9 mouse cellular contexts compared by ENCODE assay signal in the genomic region with DNA sequence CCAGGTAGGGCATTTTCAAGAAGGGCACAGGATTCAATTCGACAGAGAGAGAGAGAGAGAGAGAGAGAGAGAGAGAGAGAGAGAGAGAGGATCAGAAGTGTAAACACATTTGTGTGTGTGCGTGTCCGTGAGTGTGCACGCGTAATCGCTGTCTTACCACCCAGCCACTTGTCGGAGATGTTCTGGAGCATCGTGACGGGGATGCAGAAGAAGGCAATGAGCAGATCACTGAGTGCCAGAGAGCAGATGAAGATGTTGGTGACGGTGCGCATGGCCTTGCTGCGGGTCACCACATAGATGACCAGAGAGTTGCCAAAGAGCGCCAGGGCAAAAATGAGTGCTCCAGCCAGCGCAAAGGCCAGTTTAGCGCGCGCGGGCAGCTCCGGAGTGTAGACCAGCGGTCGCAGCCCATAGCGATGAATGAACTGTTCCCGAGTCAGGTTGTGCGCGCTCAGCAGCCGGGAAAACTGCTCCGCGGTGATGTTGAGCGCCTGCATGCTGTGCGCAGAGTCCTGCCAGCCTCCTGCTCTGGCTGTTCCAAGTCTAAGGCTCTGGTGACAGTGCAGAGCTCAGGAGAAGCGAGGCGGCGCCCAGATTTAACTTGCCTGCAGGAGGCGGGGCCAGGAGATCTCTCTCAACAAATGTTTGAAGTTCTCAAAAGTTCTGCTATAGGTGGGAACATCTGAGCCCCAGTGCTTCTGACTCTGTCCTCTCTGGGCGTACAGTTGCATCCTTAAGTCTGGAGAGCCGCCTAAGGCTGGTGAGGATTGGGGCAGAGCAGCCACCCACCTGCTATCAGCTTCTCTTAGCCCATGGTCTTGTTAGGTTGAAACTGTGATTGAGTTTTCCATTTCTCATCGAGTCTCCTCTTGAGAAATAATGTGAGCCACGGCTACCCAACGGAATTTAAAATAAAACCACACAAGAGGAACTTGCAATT. TPM values are rescaled to one million over a fixed set of nuclear protein-coding genes. Genes with fewer than 3 reads are reported as not detected.
A peak's percentile ranks its signal among the peaks of the same experiment; 100 is the strongest.
DNase-seq lines count a peak whose midpoint lies in the region; ATAC-seq lines count a peak whose summit lies in the region.
"Had no signal": no experiment of that assay in that cellular context is flagged by ENCODE, and none has a peak within 500 bp of the region (broad histone marks: within the 10 kb centered on the region; RNA-seq: fewer than 3 reads in every experiment).

A gene (minus strand): TSS at position 571 of the 940 bp plus-strand sequence.

- H3K9me3 ChIP-seq in kidney, embryonic 14.5 days (ENCODE audit: control insufficient read depth, low read length): no peaks in the 10 kb centered on the region
- H3K9me3 ChIP-seq in midbrain, embryonic 12.5 days: no peaks in the 10 kb centered on the region

- no peak within 1 kb of the TSS for H3K9ac ChIP-seq in kidney, embryonic 14.5 days (ENCODE audit: low read depth, low read length)
- H3K9ac ChIP-seq in midbrain, embryonic 12.5 days (replicated peaks): no peak within 1 kb of the TSS

- peak within 1 kb of the TSS; percentile 18 for H3K4me3 ChIP-seq in kidney, embryonic 14.5 days (ENCODE audit: low read length)
- peak within 1 kb of the TSS; percentile 32 for H3K4me3 ChIP-seq in midbrain, embryonic 12.5 days

- ATAC-seq in kidney, embryonic 14.5 days (ENCODE audit: low FRiP score, low TSS enrichment): no peak
- no peak for ATAC-seq in midbrain, embryonic 12.5 days (ENCODE audit: low FRiP score, low read depth)
- ATAC-seq in activated CD4-positive, CD25-positive, alpha-beta regulatory T cell, adult 4 months: no peak

- H3K4me2 ChIP-seq in kidney, embryonic 14.5 days (replicated peaks; ENCODE audit: low read depth, low read length): peak within 1 kb of the TSS; percentile 43
- H3K4me2 ChIP-seq in midbrain, embryonic 12.5 days (replicated peaks): peak within 1 kb of the TSS; percentile 58

- H3K36me3 ChIP-seq in kidney, embryonic 14.5 days (ENCODE audit: control insufficient read depth, insufficient read depth, low read length): no peaks in the 10 kb centered on the region
- H3K36me3 ChIP-seq in midbrain, embryonic 12.5 days: no peaks in the 10 kb centered on the region

- 10% methylated on average over 39 of the region's 39 CpGs for WGBS in kidney, embryonic 14.5 days
- WGBS in midbrain, embryonic 12.5 days: 9% methylated on average over 39 of the region's 39 CpGs

- no peaks in the 10 kb centered on the region for H3K4me1 ChIP-seq in kidney, embryonic 14.5 days (ENCODE audit: control insufficient read depth, insufficient read depth, low read length)
- H3K4me1 ChIP-seq in midbrain, embryonic 12.5 days: peaks cover 6% of the 10 kb centered on the region; the same call in 1 of the 2 replicates

- peaks cover 13% of the 10 kb centered on the region for H3K27me3 ChIP-seq in kidney, embryonic 14.5 days (ENCODE audit: control insufficient read depth, insufficient read depth, low read length)
- H3K27me3 ChIP-seq in midbrain, embryonic 12.5 days: peaks cover 25% of the 10 kb centered on the region

- H3K27ac ChIP-seq in kidney, embryonic 14.5 days (ENCODE audit: low read depth, low read length): no peak within 1 kb of the TSS
- H3K27ac ChIP-seq in midbrain, embryonic 12.5 days (replicated peaks): no peak within 1 kb of the TSS

- DNase-seq in kidney, postnatal 14 days: no peak
- DNase-seq in brain, adult 2 months (ENCODE audit: low read depth, low spot score): peak; percentile 70
- peak; percentile 48 to 59 for DNase-seq in frontal cortex, postnatal 36 days (ENCODE audit: low spot score in 2 of 2)
- DNase-seq in ovary, postnatal 14 days (ENCODE audit: low spot score): no peak
- no peak for DNase-seq in gastrocnemius, postnatal 10 days

RNA-seq across cellular contexts. Expression of the gene that starts here (rescaled TPM):
- polyA plus RNA-seq in kidney, embryonic 14.5 days (2014; fragmentation: Nextera tagmentation; extraction: Ambion mirVana): not detected in 2 replicates
- 0.18 TPM in 1 of 2 replicates, not detected in the other for polyA plus RNA-seq in midbrain, embryonic 12.5 days (2016; fragmentation: Nextera tagmentation; extraction: Ambion mirVana)
- not detected for polyA plus RNA-seq in activated CD4-positive, CD25-positive, alpha-beta regulatory T cell, adult 4 months (2017; shearing (Covaris generic))
- total RNA-seq in gastrocnemius, postnatal 10 days (2021): not detected
- total RNA-seq: liver, adult 2 months had no signal
- polyA plus RNA-seq: liver, adult 2 months had no signal

Comparison
In these comparisons a context has a peak if more than half of its experiments do, and no peak if none do; other contexts are left out.
1. DNase-seq: peak in brain, adult 2 months (single experiment) and frontal cortex, postnatal 36 days (2 of 2); none in kidney, postnatal 14 days (single experiment), ovary, postnatal 14 days (single experiment) and gastrocnemius, postnatal 10 days (single experiment).